Mouse (Mus musculus) brain, embryonic 18.5 days (tissue): Measurements from ENCODE around the gene Mtch2.
A peak's percentile ranks its signal among the peaks of the same experiment; 100 is the strongest.
"Not testable (repeated sequence)": the region's sequence is repeated elsewhere in the genome, so short reads cannot be mapped to it uniquely, and the experiment has no call there.

ENCODE experiments used
- DNase-seq: peaks from one replicate; pipeline ENCODE4 v3.0.0-alpha.2; 2012; ENCODE audit warnings: low read depth, low spot score

Mtch2 gene

GRCm38 (mm10) chr2:90846955-90847680 lies at the start of gene Mtch2:
Mtch2 (plus strand) TSS chr2:90847155.
- peak; percentile 91 for DNase-seq

GRCm38 (mm10) chr2:90808241-90809126 lies 38.5 kb upstream of the Mtch2 start:
- DNase-seq: no peak

- DNase-seq: no peak
These were observed 36.2 kb upstream of the Mtch2 start for GRCm38 (mm10) chr2:90810751-90811150.

- DNase-seq: no peak
These were observed 31.7 kb upstream of the Mtch2 start for GRCm38 (mm10) chr2:90815266-90815665.

GRCm38 (mm10) chr2:90816144-90816543 lies 30.8 kb upstream of the Mtch2 start:
- DNase-seq: no peak

- DNase-seq: no peak
These were observed 28.2 kb upstream of the Mtch2 start for GRCm38 (mm10) chr2:90818710-90819109.

GRCm38 (mm10) chr2:90820894-90821293 lies 26.1 kb upstream of the Mtch2 start:
- no peak for DNase-seq

GRCm38 (mm10) chr2:90822978-90823377 lies 24.0 kb upstream of the Mtch2 start:
- no peak for DNase-seq

- DNase-seq: peak; percentile 16
These were observed 23.2 kb upstream of the Mtch2 start for GRCm38 (mm10) chr2:90823781-90824180.

- not testable (repeated sequence) for DNase-seq
These were observed 22.4 kb upstream of the Mtch2 start for GRCm38 (mm10) chr2:90824528-90824927.

GRCm38 (mm10) chr2:90825515-90826172 lies 21.3 kb upstream of the Mtch2 start:
- no peak for DNase-seq

- DNase-seq: no peak
These were observed 18.2 kb upstream of the Mtch2 start for GRCm38 (mm10) chr2:90828739-90829138.

- no peak for DNase-seq
These were observed 13.5 kb upstream of the Mtch2 start for GRCm38 (mm10) chr2:90833502-90833901.

- DNase-seq: no peak
These were observed 8.3 kb upstream of the Mtch2 start for GRCm38 (mm10) chr2:90838621-90839020.

GRCm38 (mm10) chr2:90843666-90844065 lies 3.3 kb upstream of the Mtch2 start:
- DNase-seq: no peak

GRCm38 (mm10) chr2:90844262-90844661 lies 2.7 kb upstream of the Mtch2 start:
- no peak for DNase-seq

- DNase-seq: no peak
These were observed 1.7 kb upstream of the Mtch2 start for GRCm38 (mm10) chr2:90845234-90845633.

- no peak for DNase-seq
These were observed 784 bp upstream of the Mtch2 start for GRCm38 (mm10) chr2:90846171-90846570.

GRCm38 (mm10) chr2:90846597-90846954 lies 379 bp upstream of the Mtch2 start:
- no peak for DNase-seq

- DNase-seq: no peak
These were observed 711 bp downstream of the Mtch2 start for GRCm38 (mm10) chr2:90847681-90848050.

- DNase-seq: no peak
These were observed 1.4 kb downstream of the Mtch2 start for GRCm38 (mm10) chr2:90848331-90848730.

- no peak for DNase-seq
These were observed 3.4 kb downstream of the Mtch2 start for GRCm38 (mm10) chr2:90850401-90850800.
